Mouse (Mus musculus) midbrain, embryonic 15.5 days (tissue): ENCODE results near the gene Tmem44. TPM values are rescaled to one million over a fixed set of nuclear protein-coding genes. Genes with fewer than 3 reads are reported as not detected.

Source experiments
- ATAC-seq: fragments of 200-750 bp; cut with Nextera tagmentation; replicated peaks from 2 replicates; pipeline ENCODE4 v1.8.0; 2017; ENCODE audit warnings: moderate TSS enrichment
- H3K27ac ChIP-seq: fragments of 300-500 bp; sonication (generic); 2 replicates; pipeline ENCODE4 v1.5.1; 2015; ENCODE audit warnings: mild to moderate bottlenecking, inconsistent platforms
- H3K27me3 ChIP-seq: fragments of 300-500 bp; sonication (generic); replicated peaks from 2 replicates; pipeline ENCODE4 v1.6.1; 2015; ENCODE audit warnings: inconsistent platforms
- H3K36me3 ChIP-seq: fragments of 300-500 bp; sonication (generic); replicated peaks from 2 replicates; pipeline ENCODE4 v1.6.1; 2015; ENCODE audit warnings: inconsistent platforms
- H3K4me1 ChIP-seq: fragments of 300-500 bp; sonication (generic); 2 replicates; pipeline ENCODE4 v1.6.1; 2015; ENCODE audit warnings: inconsistent platforms
- H3K4me2 ChIP-seq: fragments of 300-500 bp; sonication (generic); 2 replicates; pipeline ENCODE4 v1.6.1; 2015; ENCODE audit warnings: inconsistent platforms, mild to moderate bottlenecking, moderate library complexity
- H3K4me3 ChIP-seq: fragments of 300-500 bp; sonication (generic); 2 replicates; pipeline ENCODE4 v1.5.1; 2015; ENCODE audit warnings: mild to moderate bottlenecking, inconsistent platforms
- H3K9ac ChIP-seq: fragments of 300-500 bp; sonication (generic); 2 replicates; pipeline ENCODE4 v1.6.1; 2015; ENCODE audit warnings: mild to moderate bottlenecking, inconsistent platforms
- H3K9me3 ChIP-seq: fragments of 300-500 bp; sonication (generic); 2 replicates; pipeline ENCODE4 v1.6.1; 2016; ENCODE audit warnings: inconsistent platforms
- WGBS: fragments of 180-500 bp; shearing (Covaris S2); methylation state at CpG from one replicate; pipeline ENCODE4 v1.1.7; 2015; ENCODE audit warnings: mixed read lengths; 5-methylcytosine and 5-hydroxymethylcytosine counted together
- polyA plus RNA-seq: library from polyadenylated mRNA; unstranded; fragments of >200 nt; fragmentation: Nextera tagmentation; extraction: Ambion mirVana; gene quantifications from 2 replicates; pipeline ENCODE4 v1.2.1, GENCODE M21; 2015

The Tmem44 gene
- polyA plus RNA-seq, 1 experiment from 2014 or later, result 96.0 TPM

DNA sequence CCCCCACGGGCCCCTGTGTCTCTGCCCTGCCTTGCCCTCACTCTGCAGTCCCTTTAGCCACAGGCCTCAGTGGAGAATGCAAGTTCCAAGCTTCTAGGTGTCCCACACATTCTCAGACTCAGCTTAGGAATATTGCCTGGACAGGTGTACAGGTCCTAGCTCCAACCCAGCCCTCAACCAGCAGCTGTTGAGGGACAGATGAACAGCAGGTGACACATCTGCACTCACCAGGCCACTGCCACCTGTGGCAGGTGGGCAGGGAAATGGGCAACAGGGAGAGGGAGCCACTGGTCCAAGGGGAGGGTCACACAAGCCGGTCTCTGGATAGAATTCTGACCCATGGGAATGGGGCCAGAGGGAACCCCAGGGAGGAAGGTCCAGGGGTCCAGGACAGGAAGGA lies 22.8 kb downstream of the Tmem44 start:
- Histone ChIP-seq H3K4me1 (no peaks in the 10 kb centered on the region), H3K4me2 (no peak overlapping the region), H3K9me3 (no peaks in the 10 kb centered on the region), H3K4me3 (no peak overlapping the region), H3K27me3 (no peaks in the 10 kb centered on the region), H3K36me3 (peaks cover 37% of the 10 kb centered on the region), H3K27ac (no peak overlapping the region), H3K9ac (no peak overlapping the region)
- ATAC-seq, result no peak
- WGBS, result 68% methylated on average over 2 of the region's 2 CpGs

DNA sequence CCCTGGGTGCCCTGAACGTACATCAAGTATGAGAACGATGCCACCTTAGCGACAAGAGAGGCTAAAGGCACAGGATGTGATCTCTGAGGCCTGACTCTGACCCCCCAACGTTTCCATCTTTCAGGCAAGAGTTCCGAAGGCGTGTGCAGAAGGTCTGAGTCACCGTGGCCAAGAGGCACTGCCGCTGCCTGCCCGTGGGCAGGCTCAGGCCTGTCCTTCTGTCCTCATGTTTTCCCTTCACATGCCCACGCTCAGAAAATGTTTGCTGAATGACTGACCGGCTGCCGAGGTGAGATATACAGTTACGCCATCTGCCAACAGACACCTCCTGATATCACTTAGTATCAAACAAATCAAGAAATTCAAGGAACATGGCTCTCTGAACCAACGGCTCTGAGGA lies 24.9 kb downstream of the Tmem44 start:
- no peak for ATAC-seq
- peaks cover 46% of the 10 kb centered on the region for H3K36me3 ChIP-seq

DNA sequence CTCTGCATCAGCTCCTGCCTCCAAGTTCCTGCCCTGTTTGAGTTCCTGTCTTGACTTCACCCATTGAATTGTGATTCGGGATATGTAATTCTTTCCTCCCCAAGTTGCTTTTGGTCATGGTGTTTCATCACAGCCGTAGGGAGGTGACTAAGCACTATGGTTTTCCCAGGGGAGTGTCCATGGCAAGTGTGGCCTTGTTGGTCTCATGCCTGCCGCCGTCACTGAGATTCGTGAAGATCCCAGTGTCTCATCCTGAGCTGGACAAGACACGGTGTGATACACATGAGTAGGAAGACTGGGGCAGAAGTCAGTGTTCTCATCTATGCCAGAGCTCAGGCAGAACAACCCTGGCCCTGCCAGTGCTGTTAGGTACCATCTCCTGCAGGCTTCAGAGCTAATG lies 26.2 kb downstream of the Tmem44 start:
- Histone ChIP-seq H3K4me3 (no peak overlapping the region), H3K9ac (no peak overlapping the region), H3K9me3 (no peaks in the 10 kb centered on the region), H3K4me1 (no peaks in the 10 kb centered on the region), H3K27me3 (no peaks in the 10 kb centered on the region), H3K4me2 (no peak overlapping the region), H3K36me3 (peaks cover 39% of the 10 kb centered on the region), H3K27ac (no peak overlapping the region)
- no peak for ATAC-seq
- WGBS, result 93% methylated on average over 6 of the region's 6 CpGs

More for the DNA sequence above, 24.9 kb downstream of the Tmem44 start:
- no peaks in the 10 kb centered on the region for H3K4me1 ChIP-seq
- H3K9me3 ChIP-seq, result no peaks in the 10 kb centered on the region
- H3K4me3 ChIP-seq, result no peak overlapping the region
- H3K9ac ChIP-seq, result no peak overlapping the region
- no peak overlapping the region for H3K27ac ChIP-seq
- no peaks in the 10 kb centered on the region for H3K27me3 ChIP-seq
- H3K4me2 ChIP-seq, result no peak overlapping the region
- WGBS, result 89% methylated on average over 14 of the region's 14 CpGs

DNA sequence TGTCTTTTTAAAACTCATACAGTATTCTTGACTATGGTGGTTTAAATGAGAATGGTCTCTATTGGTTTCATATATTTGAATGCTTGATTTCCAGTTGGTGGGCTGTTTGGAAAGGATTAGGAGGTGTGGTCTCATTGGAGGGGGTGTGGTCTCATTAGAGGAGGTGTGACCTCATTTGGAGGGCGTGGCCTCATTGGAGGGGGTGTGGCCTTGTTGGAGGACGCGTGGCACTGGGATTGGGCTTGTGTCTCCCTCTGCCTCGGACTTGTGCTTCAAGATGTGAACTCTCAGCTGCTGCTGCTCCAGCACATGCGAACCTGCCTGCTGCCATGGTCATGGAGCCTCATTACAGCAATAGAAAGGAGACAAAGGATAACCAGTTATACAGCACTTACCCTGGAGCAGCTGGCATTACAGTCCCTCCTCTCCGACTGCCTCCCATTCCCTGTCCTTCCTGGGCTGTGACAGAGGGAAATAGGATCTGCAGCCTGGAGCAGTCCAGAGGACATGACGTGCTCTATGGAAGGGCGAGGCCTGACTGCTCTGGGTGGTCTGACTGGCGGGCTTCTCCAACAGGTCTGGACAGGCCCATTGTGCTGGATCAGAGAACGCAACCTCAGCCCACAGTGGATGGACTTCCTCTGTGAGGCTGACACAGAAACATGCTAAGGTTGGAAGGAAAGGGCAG lies 28.2 kb downstream of the Tmem44 start:
- Histone ChIP-seq H3K9ac (no peak overlapping the region), H3K4me2 (no peak overlapping the region), H3K4me3 (no peak overlapping the region), H3K4me1 (no peaks in the 10 kb centered on the region), H3K27me3 (no peaks in the 10 kb centered on the region), H3K36me3 (peaks cover 22% of the 10 kb centered on the region), H3K9me3 (no peaks in the 10 kb centered on the region), H3K27ac (no peak overlapping the region)
- ATAC-seq, result 0 out of 2 replicates have a peak, but pooled peaks have one; percentile 28
- 66% methylated on average over 10 of the region's 10 CpGs for WGBS

DNA sequence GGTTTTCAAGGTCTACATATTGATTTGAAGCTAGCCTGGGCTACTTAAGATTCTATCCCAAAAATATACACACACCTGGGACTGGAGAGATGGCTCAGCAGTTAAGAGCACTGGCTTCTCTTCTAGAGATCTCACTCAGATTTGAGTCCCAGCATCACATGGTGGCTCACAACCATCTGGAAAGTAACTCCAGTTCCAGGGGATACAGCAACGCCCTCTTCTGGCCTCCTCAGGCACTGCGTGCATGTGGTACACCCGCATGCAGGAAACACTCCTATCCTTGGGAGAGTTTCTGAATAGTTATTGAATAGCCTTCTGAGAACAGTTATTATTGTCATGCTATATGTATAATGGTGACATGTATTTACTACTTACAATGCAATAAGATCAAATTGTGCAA lies 29.5 kb downstream of the Tmem44 start:
- 62% methylated on average over 3 of the region's 3 CpGs for WGBS
- ATAC-seq, result no peak
- no peak overlapping the region for H3K9ac ChIP-seq
- H3K36me3 ChIP-seq, result peaks cover 26% of the 10 kb centered on the region
- no peaks in the 10 kb centered on the region for H3K9me3 ChIP-seq
- no peaks in the 10 kb centered on the region for H3K4me1 ChIP-seq
- no peak overlapping the region for H3K4me3 ChIP-seq
- H3K4me2 ChIP-seq, result no peak overlapping the region
- H3K27ac ChIP-seq, result no peak overlapping the region
- no peaks in the 10 kb centered on the region for H3K27me3 ChIP-seq

DNA sequence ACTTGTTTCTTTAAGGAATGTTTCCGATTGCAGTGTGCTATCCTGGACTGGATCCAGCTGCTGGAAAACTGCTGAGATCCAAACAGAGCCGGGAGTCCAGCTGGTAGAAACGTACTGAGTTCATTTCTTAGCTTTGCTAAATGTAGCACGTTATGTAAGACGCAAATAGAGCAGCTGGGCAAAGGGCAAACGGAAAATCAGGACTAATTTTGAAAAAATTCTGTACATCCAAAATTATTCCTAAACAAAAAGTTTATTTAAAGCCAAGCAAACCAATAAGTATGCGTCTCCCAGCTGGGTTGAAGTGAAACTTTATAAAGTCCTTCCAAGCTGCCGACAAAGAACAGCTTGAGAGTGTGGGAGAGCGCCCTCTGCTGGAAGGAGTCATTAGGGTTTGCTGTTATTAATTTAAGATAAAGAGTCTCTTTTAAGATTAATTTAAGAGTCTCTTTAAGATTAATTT lies 30.2 kb downstream of the Tmem44 start:
- Histone ChIP-seq H3K4me3 (no peak overlapping the region), H3K4me1 (no peaks in the 10 kb centered on the region), H3K27me3 (no peaks in the 10 kb centered on the region), H3K4me2 (no peak overlapping the region), H3K36me3 (peaks cover 28% of the 10 kb centered on the region), H3K9ac (no peak overlapping the region), H3K9me3 (no peaks in the 10 kb centered on the region), H3K27ac (no peak overlapping the region)
- WGBS, result 28% methylated on average over 9 of the region's 9 CpGs
- no peak for ATAC-seq

DNA sequence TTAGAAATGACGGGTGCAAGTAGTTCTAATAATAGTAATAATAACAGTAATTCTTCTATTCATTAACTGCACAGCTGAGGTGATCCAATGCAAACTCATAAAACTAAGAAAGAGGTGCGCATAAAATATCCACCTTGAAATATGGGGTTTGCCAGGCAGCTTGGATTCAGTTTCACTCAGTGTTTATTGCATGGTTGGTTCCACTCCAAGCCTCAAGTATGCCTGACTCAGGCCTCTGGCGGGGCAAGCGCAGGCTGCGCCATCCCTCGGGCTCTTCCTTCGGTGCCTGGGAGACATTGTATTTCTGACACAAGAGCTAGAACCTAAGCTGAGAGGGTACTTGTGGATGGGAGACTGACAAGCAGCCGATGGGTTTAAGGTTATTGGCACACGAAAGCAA lies 32.0 kb downstream of the Tmem44 start:
- Histone ChIP-seq H3K4me2 (no peak overlapping the region), H3K9ac (no peak overlapping the region), H3K9me3 (no peaks in the 10 kb centered on the region), H3K4me3 (no peak overlapping the region), H3K4me1 (no peaks in the 10 kb centered on the region), H3K27ac (no peak overlapping the region), H3K36me3 (peaks cover 34% of the 10 kb centered on the region), H3K27me3 (no peaks in the 10 kb centered on the region)
- 79% methylated on average over 9 of the region's 9 CpGs for WGBS
- no peak for ATAC-seq

DNA sequence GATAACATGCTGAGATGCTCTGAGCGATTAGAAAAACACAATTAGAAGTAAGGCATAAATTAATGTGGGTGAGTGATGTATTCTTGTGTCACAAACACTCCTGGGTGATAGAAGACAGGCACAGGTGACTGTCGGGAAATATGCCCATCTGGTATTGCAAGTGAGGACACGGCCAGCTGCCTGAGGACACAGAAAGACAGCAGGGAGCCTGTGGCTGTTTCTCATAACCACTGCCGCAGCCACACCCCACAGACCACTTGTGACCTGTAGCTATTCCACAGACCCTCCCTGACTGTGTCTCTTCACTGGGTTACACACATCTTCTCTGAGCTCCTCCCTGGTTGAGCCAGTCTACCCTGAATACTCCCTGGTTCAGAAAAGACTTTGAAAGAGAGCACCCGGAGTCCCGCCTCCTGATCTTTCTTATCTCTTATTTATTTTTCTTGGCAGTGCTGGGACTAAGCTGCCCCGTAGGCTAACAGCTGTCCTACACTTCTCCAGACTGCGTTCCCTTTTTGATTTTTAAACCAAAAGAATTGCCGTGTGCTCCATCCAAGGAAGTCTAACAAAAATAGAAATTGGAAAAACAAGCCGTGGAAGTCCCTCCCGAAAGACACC lies 32.9 kb downstream of the Tmem44 start:
- Histone ChIP-seq H3K4me2 (no peak overlapping the region), H3K9ac (no peak overlapping the region), H3K27ac (no peak overlapping the region), H3K9me3 (no peaks in the 10 kb centered on the region), H3K27me3 (no peaks in the 10 kb centered on the region), H3K4me3 (no peak overlapping the region), H3K4me1 (peaks cover 1% of the 10 kb centered on the region; the same call in 1 of the 2 replicates), H3K36me3 (peaks cover 35% of the 10 kb centered on the region)
- 73% methylated on average over 11 of the region's 11 CpGs for WGBS
- no peak for ATAC-seq

DNA sequence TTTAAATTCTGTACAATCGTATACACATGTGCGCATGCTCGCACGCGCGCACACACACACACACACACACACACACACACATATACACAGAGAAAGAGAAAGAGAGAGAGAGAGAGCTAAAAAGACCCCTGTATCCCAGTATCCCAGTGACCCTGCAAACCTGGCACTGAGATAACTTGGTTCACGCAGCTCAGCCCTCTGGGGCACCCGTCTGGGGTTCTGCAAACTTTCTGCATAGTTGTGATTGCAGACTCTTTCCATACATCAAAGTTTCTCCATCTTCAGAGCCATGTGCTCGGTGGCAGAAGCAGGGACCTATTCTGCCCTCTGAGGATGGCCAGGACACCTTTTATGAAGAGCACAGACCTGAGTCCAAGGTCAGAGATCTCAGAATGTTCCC lies 33.6 kb downstream of the Tmem44 start:
- no peak overlapping the region for H3K4me3 ChIP-seq
- H3K4me1 ChIP-seq, result peaks cover 9% of the 10 kb centered on the region
- 96% methylated on average over 9 of the region's 9 CpGs for WGBS
- no peak for ATAC-seq
- no peak overlapping the region for H3K27ac ChIP-seq
- H3K4me2 ChIP-seq, result no peak overlapping the region
- no peaks in the 10 kb centered on the region for H3K9me3 ChIP-seq
- H3K36me3 ChIP-seq, result peaks cover 30% of the 10 kb centered on the region
- no peak overlapping the region for H3K9ac ChIP-seq
- H3K27me3 ChIP-seq, result no peaks in the 10 kb centered on the region

DNA sequence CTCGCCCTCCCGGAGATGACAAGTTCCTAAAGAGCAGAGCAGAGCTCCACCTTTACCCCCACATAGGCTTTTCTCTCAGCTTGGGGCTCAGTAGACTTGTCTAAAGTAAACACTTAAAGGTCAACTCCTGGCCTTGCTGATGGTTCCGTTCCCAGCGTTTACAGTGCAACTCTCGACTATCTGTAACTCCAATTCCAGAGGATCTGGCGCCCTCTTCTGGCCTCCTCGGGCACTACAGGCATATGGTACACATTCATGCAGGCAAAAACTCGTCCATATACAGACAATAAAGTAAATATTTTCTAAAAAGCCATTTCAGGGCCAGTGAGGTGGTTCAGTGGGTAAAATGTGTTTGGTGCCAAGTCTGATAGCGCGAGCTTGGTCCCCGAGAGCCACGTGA lies 35.2 kb downstream of the Tmem44 start:
- Histone ChIP-seq H3K9me3 (no peaks in the 10 kb centered on the region), H3K36me3 (peaks cover 26% of the 10 kb centered on the region), H3K27ac (no peak overlapping the region), H3K4me3 (no peak overlapping the region), H3K9ac (no peak overlapping the region), H3K4me2 (no peak overlapping the region), H3K27me3 (no peaks in the 10 kb centered on the region), H3K4me1 (peaks cover 18% of the 10 kb centered on the region)
- no peak for ATAC-seq
- 67% methylated on average over 12 of the region's 12 CpGs for WGBS

DNA sequence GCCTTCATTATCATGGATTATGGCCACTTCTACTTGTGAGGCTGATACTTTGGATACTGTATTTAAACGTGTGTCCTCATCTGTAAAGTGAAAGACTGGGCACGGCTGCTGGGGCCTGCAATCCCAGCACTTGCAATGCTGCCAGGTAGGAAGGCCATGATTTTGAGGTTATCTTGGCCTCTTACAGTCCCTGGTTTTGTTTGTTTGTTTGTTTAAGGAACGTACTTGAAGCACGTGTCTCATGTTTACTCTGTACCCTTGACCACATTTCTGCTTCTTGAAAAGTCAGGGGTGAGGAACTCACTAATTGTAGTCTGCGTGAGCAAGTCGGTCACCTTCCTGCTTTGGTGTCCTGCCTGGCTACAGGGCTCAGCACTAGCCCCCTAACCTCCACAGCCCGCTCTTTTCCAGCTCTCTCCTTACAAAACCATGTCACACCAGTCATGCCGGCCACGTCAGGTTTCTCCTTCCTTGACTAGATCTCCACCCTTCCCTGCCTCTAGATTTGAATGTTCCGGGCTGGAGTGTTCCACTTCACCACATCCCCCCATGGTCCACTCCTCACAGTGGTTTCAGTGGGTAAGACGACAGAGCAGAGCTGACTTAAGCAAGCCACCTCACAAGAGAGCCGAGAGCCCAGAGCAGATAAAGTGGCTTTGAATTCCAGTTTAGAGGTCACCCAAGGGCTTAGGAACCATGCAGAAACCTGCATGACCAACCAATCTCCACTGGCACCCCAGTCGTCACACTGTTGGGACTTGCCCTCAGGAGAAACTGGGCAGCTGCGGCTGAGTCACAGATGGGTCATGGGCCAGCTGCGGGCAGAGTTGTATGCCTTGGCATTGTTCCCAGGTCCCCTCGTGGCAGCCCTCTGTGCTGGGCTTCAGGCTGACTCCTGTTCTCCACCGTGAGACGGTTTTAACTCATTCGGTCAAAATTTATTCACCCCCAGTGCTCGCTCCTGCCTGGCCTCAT lies 37.3 kb downstream of the Tmem44 start:
- no peaks in the 10 kb centered on the region for H3K27me3 ChIP-seq
- 69% methylated on average over 20 of the region's 20 CpGs for WGBS
- H3K4me2 ChIP-seq, result no peak overlapping the region
- peaks cover 26% of the 10 kb centered on the region for H3K36me3 ChIP-seq
- H3K9me3 ChIP-seq, result no peaks in the 10 kb centered on the region
- no peak for ATAC-seq
- peaks cover 25% of the 10 kb centered on the region for H3K4me1 ChIP-seq
- no peak overlapping the region for H3K4me3 ChIP-seq
- no peak overlapping the region for H3K9ac ChIP-seq
- no peak overlapping the region for H3K27ac ChIP-seq

DNA sequence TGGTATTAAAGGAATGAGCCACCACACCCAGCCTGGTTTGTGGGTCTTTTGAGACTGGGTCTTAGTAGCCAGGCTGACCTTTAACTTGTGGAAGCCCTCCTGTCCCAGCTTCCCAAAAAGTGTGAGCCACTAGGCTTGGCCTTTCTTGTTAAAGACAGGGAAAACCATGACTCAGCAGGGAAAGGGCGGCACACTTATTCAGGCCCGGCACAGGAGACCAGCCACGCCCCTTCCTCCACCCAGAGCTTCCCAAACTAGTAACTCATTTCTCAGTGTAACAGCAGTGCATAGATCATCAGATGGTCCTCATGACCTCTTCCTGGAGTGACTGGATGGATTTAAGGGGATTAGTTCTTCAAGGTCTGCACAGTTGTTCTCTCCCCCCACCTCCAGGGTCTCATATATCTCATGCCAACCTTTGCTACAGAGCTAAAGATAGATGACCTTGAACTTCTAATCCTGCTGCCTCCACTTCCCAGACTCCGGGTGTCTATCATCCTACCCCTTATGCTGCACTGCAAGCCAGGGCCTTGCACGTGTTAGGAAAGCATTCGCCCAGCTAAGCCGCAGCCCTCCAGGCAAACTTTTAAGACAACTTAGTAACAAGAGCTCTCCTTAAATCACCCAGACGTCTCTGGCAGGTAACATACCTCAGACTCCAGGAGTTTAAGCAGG lies 38.1 kb downstream of the Tmem44 start:
- no peak overlapping the region for H3K9ac ChIP-seq
- no peaks in the 10 kb centered on the region for H3K27me3 ChIP-seq
- H3K36me3 ChIP-seq, result peaks cover 26% of the 10 kb centered on the region
- WGBS, result 53% methylated on average over 8 of the region's 8 CpGs
- no peak overlapping the region for H3K4me2 ChIP-seq
- no peak overlapping the region for H3K4me3 ChIP-seq
- no peak for ATAC-seq
- H3K9me3 ChIP-seq, result no peaks in the 10 kb centered on the region
- peaks cover 25% of the 10 kb centered on the region for H3K4me1 ChIP-seq
- no peak overlapping the region for H3K27ac ChIP-seq
